Mouse (Mus musculus): ENCODE measurements at regions not wholly inside any gene's neighbourhood (a gene's known extent, or its start where the extent isn't known, plus 50 kb on each side); places are given as distances from the start of the nearest gene placed in this dataset.

GRCm38 (mm10) chr5:102428310-102428709 is 52.9 kb upstream of the Arhgap24 start:
- TF ChIP-seq GATA1 (IDR thresholded peaks at IDR 0.05; ENCODE audit: borderline replicate concordance, low read length) (no peak), FLI1 (IDR thresholded peaks at IDR 0.05; ENCODE audit: low read length) (no peak)
